Mouse (Mus musculus) heart, embryonic 12.5 days (tissue): ENCODE measurements around the gene Wwtr1. TPM values are rescaled to one million over a fixed set of nuclear protein-coding genes. Genes with fewer than 3 reads are reported as not detected.

Experiments used
- ATAC-seq: fragments of 200-750 bp; cut with Nextera tagmentation; 2 replicates; pipeline ENCODE4 v1.8.0; 2017; ENCODE audit warnings: moderate TSS enrichment, moderate library complexity; ENCODE audit not compliant: insufficient number of reproducible peaks, low FRiP score
- H3K27ac ChIP-seq: fragments of 300-500 bp; sonication (generic); 2 replicates; pipeline ENCODE4 v1.5.1; 2016; ENCODE audit warnings: mild to moderate bottlenecking, moderate library complexity; ENCODE audit not compliant: poor library complexity, severe bottlenecking
- H3K27me3 ChIP-seq: fragments of 300-500 bp; sonication (generic); replicated peaks from 2 replicates; pipeline ENCODE4 v1.6.1; 2016; ENCODE audit warnings: mild to moderate bottlenecking, moderate library complexity
- H3K36me3 ChIP-seq: fragments of 300-500 bp; sonication (generic); 2 replicates; pipeline ENCODE4 v1.6.1; 2016; ENCODE audit warnings: mild to moderate bottlenecking, moderate library complexity
- H3K4me1 ChIP-seq: fragments of 300-500 bp; sonication (generic); replicated peaks from 2 replicates; pipeline ENCODE4 v1.6.1; 2016; ENCODE audit warnings: mild to moderate bottlenecking
- H3K4me2 ChIP-seq: fragments of 300-500 bp; sonication (generic); 2 replicates; pipeline ENCODE4 v1.6.1; 2016; ENCODE audit warnings: mild to moderate bottlenecking, moderate library complexity
- H3K4me3 ChIP-seq: fragments of 300-500 bp; sonication (generic); 2 replicates; pipeline ENCODE4 v1.5.1; 2016; ENCODE audit warnings: mild to moderate bottlenecking
- H3K9ac ChIP-seq: fragments of 300-500 bp; sonication (generic); 2 replicates; pipeline ENCODE4 v1.6.1; 2016; ENCODE audit warnings: mild to moderate bottlenecking, moderate library complexity
- H3K9me3 ChIP-seq: fragments of 300-500 bp; sonication (generic); replicated peaks from 2 replicates; pipeline ENCODE4 v1.6.1; 2016; ENCODE audit warnings: mild to moderate bottlenecking, moderate library complexity
- WGBS: fragments of 180-500 bp; shearing (Covaris S2); methylation state at CpG from one replicate; pipeline ENCODE4 v1.1.7; 2016; 5-methylcytosine and 5-hydroxymethylcytosine counted together
- polyA plus RNA-seq: library from polyadenylated mRNA; unstranded; fragments of >200 nt; fragmentation: Nextera tagmentation; extraction: Ambion mirVana; gene quantifications from 2 replicates; pipeline ENCODE4 v1.2.1, GENCODE M21; 2016

Wwtr1 gene
- polyA plus RNA-seq, 1 experiment from 2014 or later, result 15.3 TPM

GRCm38 (mm10) chr3:57445706-57446105 is 130.0 kb downstream of the Wwtr1 start:
- H3K4me3 ChIP-seq, result no peak overlapping the region
- peaks cover 13% of the 10 kb centered on the region; the same call in 1 of the 2 replicates for H3K4me1 ChIP-seq
- peak overlapping the region; percentile 16; the same call in 1 of the 2 replicates for H3K27ac ChIP-seq
- no peak overlapping the region for H3K4me2 ChIP-seq
- no peaks in the 10 kb centered on the region for H3K36me3 ChIP-seq
- no peak overlapping the region for H3K9ac ChIP-seq
- no peak for ATAC-seq
- 41% methylated on average over 3 of the region's 3 CpGs for WGBS
- H3K9me3 ChIP-seq, result no peaks in the 10 kb centered on the region
- no peaks in the 10 kb centered on the region for H3K27me3 ChIP-seq

GRCm38 (mm10) chr3:57440956-57441355 is 134.8 kb downstream of the Wwtr1 start:
- Histone ChIP-seq H3K4me3 (no peak overlapping the region), H3K36me3 (no peaks in the 10 kb centered on the region), H3K27ac (no peak overlapping the region), H3K4me2 (no peak overlapping the region), H3K9me3 (no peaks in the 10 kb centered on the region), H3K27me3 (no peaks in the 10 kb centered on the region), H3K4me1 (0 out of 2 replicates have a peak, but pooled peaks cover 4% of the 10 kb centered on the region), H3K9ac (no peak overlapping the region)
- WGBS, result 65% methylated on average over 3 of the region's 3 CpGs
- no peak for ATAC-seq

GRCm38 (mm10) chr3:57435364-57435763 is 140.3 kb downstream of the Wwtr1 start:
- Histone ChIP-seq H3K9ac (no peak overlapping the region), H3K27ac (no peak overlapping the region), H3K4me3 (no peak overlapping the region), H3K27me3 (no peaks in the 10 kb centered on the region), H3K9me3 (no peaks in the 10 kb centered on the region), H3K36me3 (no peaks in the 10 kb centered on the region), H3K4me1 (peaks cover 10% of the 10 kb centered on the region; the same call in 1 of the 2 replicates), H3K4me2 (no peak overlapping the region)
- WGBS, result 53% methylated on average over 8 of the region's 8 CpGs
- no peak for ATAC-seq

- no peaks in the 10 kb centered on the region for H3K27me3 ChIP-seq
- no peaks in the 10 kb centered on the region for H3K36me3 ChIP-seq
- H3K9ac ChIP-seq, result no peak overlapping the region
- H3K9me3 ChIP-seq, result no peaks in the 10 kb centered on the region
- H3K4me2 ChIP-seq, result no peak overlapping the region
- H3K27ac ChIP-seq, result no peak overlapping the region
- H3K4me1 ChIP-seq, result peaks cover 22% of the 10 kb centered on the region; the same call in 1 of the 2 replicates
- ATAC-seq, result peak; percentile 60; the same call in 1 of the 2 replicates
- 19% methylated on average over 3 of the region's 3 CpGs for WGBS
- no peak overlapping the region for H3K4me3 ChIP-seq
Measured at GRCm38 (mm10) chr3:57431706-57432105, 144.0 kb downstream of the Wwtr1 start.

GRCm38 (mm10) chr3:57429486-57429885 is 146.2 kb downstream of the Wwtr1 start:
- Histone ChIP-seq H3K36me3 (no peaks in the 10 kb centered on the region), H3K4me3 (no peak overlapping the region), H3K9ac (no peak overlapping the region), H3K27ac (peak overlapping the region; percentile 70), H3K9me3 (no peaks in the 10 kb centered on the region), H3K4me2 (no peak overlapping the region), H3K27me3 (no peaks in the 10 kb centered on the region), H3K4me1 (peaks cover 26% of the 10 kb centered on the region; the same call in 1 of the 2 replicates)
- 63% methylated on average over 4 of the region's 4 CpGs for WGBS
- no peak for ATAC-seq

- H3K27me3 ChIP-seq, result no peaks in the 10 kb centered on the region
- WGBS, result 19% methylated on average over 5 of the region's 5 CpGs
- no peaks in the 10 kb centered on the region for H3K36me3 ChIP-seq
- no peak overlapping the region for H3K4me3 ChIP-seq
- H3K9ac ChIP-seq, result no peak overlapping the region
- peaks cover 26% of the 10 kb centered on the region; the same call in 1 of the 2 replicates for H3K4me1 ChIP-seq
- H3K4me2 ChIP-seq, result no peak overlapping the region
- H3K9me3 ChIP-seq, result no peaks in the 10 kb centered on the region
- H3K27ac ChIP-seq, result peak overlapping the region; percentile 70
- peak; percentile 75 for ATAC-seq
Measured at GRCm38 (mm10) chr3:57428682-57429464, 146.8 kb downstream of the Wwtr1 start.

- Histone ChIP-seq H3K4me2 (no peak overlapping the region), H3K27me3 (no peaks in the 10 kb centered on the region), H3K4me3 (no peak overlapping the region), H3K9me3 (no peaks in the 10 kb centered on the region), H3K9ac (no peak overlapping the region), H3K36me3 (no peaks in the 10 kb centered on the region), H3K27ac (no peak overlapping the region), H3K4me1 (peaks cover 26% of the 10 kb centered on the region; the same call in 1 of the 2 replicates)
- WGBS, result 86% methylated on average over 11 of the region's 11 CpGs
- no peak for ATAC-seq
Measured at GRCm38 (mm10) chr3:57426351-57426750, 149.4 kb downstream of the Wwtr1 start.

- Histone ChIP-seq H3K36me3 (no peaks in the 10 kb centered on the region), H3K4me3 (no peak within 1 kb of the TSS), H3K9ac (no peak within 1 kb of the TSS), H3K4me2 (no peak within 1 kb of the TSS), H3K27me3 (no peaks in the 10 kb centered on the region), H3K4me1 (peaks cover 21% of the 10 kb centered on the region; the same call in 1 of the 2 replicates), H3K27ac (no peak within 1 kb of the TSS), H3K9me3 (no peaks in the 10 kb centered on the region)
- WGBS, result 59% methylated on average over 10 of the region's 10 CpGs
- ATAC-seq, result no peak
Measured at GRCm38 (mm10) chr3:57425089-57425730, 150.5 kb downstream of the Wwtr1 start, which contains the start of gene Tm4sf4. TSS of gene Tm4sf4 (plus strand) at chr3:57425314.

- Histone ChIP-seq H3K27ac (no peak overlapping the region), H3K4me1 (0 out of 2 replicates have a peak, but pooled peaks cover 4% of the 10 kb centered on the region), H3K9ac (no peak overlapping the region), H3K9me3 (no peaks in the 10 kb centered on the region), H3K4me2 (no peak overlapping the region), H3K27me3 (no peaks in the 10 kb centered on the region), H3K36me3 (no peaks in the 10 kb centered on the region), H3K4me3 (no peak overlapping the region)
- WGBS, result 79% methylated on average over 1 of the region's 1 CpGs
- ATAC-seq, result no peak
Measured at GRCm38 (mm10) chr3:57420660-57421059, 155.1 kb downstream of the Wwtr1 start.

- no peak overlapping the region for H3K4me2 ChIP-seq
- no peak overlapping the region for H3K27ac ChIP-seq
- 0 out of 2 replicates have a peak, but pooled peaks cover under 1% of the 10 kb centered on the region for H3K4me1 ChIP-seq
- no peak for ATAC-seq
- no peaks in the 10 kb centered on the region for H3K27me3 ChIP-seq
- H3K4me3 ChIP-seq, result no peak overlapping the region
- no peaks in the 10 kb centered on the region for H3K9me3 ChIP-seq
- no peaks in the 10 kb centered on the region for H3K36me3 ChIP-seq
- WGBS, result 70% methylated on average over 2 of the region's 2 CpGs
- H3K9ac ChIP-seq, result no peak overlapping the region
Measured at GRCm38 (mm10) chr3:57420233-57420632, 155.5 kb downstream of the Wwtr1 start.

- Histone ChIP-seq H3K9ac (no peak overlapping the region), H3K4me2 (no peak overlapping the region), H3K4me3 (no peak overlapping the region), H3K36me3 (no peaks in the 10 kb centered on the region), H3K27ac (no peak overlapping the region), H3K9me3 (no peaks in the 10 kb centered on the region), H3K27me3 (no peaks in the 10 kb centered on the region), H3K4me1 (no peaks in the 10 kb centered on the region)
- ATAC-seq, result no peak
- 80% methylated on average over 4 of the region's 4 CpGs for WGBS
Measured at GRCm38 (mm10) chr3:57411535-57411934, 164.2 kb downstream of the Wwtr1 start.
